Mouse (Mus musculus) adrenal gland, adult 2 months (tissue): ENCODE results near the gene Art5. TPM values are rescaled to one million over a fixed set of nuclear protein-coding genes. Genes with fewer than 3 reads are reported as not detected.
"Not testable (repeated sequence)": the region's sequence is repeated elsewhere in the genome, so short reads cannot be mapped to it uniquely, and the experiment has no call there.

Source experiments
- DNase-seq: peaks from one replicate; pipeline ENCODE4 v3.0.0; 2021
- polyA plus RNA-seq: library from polyadenylated mRNA; depleted of rRNA; stranded (reverse); fragments of >200 nt; gene quantifications from 2 replicates; pipeline ENCODE4 v1.2.3, GENCODE M21; 2012; rRNA removed
- total RNA-seq, 2 experiments: library from RNA; stranded (reverse); gene quantifications; 2 replicates each; pipeline ENCODE4 v1.2.3; 2021

Art5 gene
- total and polyA plus RNA-seq, 3 experiments = 0.35 TPM; not detected in 2

- no peak for DNase-seq
These were observed 27.5 kb downstream of the Art5 start for GRCm38 (mm10) chr7:102081784-102082183.

- DNase-seq = no peak
These were observed 29.0 kb downstream of the Art5 start for GRCm38 (mm10) chr7:102080311-102080710.

- peak; percentile 34 for DNase-seq
These were observed 30.8 kb downstream of the Art5 start for GRCm38 (mm10) chr7:102078517-102078916.

DNA sequence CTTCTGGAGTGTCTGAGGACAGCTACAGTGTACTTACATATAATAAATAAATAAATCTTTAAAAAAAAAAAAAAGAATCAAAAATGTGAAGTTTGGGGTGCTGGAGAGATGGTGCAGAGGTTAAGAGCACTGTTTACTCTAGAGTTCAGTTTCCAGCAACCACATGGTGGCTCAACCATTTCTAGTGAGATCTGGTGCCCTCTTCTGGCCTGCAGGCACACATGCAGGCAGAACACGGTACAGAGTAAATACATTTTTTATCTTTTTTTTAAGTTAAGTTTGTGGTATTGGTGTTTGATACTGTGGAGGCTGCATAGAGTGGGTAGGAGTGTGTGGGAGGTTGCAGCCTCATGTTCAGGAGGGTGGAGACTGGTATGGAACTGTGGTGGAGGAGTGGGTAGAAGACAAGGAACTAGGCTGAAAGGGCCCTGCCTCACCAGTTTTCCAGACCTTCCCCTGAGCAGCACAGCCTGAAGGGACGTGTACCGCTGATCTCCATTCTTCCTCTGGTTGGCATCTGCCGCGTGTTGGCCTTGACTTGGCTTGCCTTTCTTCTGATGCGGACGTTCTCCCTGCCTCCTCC is 32.5 kb downstream of the Art5 start:
- no peak for DNase-seq

GRCm38 (mm10) chr7:102066363-102066762 is 42.9 kb downstream of the Art5 start:
- no peak for DNase-seq

DNA sequence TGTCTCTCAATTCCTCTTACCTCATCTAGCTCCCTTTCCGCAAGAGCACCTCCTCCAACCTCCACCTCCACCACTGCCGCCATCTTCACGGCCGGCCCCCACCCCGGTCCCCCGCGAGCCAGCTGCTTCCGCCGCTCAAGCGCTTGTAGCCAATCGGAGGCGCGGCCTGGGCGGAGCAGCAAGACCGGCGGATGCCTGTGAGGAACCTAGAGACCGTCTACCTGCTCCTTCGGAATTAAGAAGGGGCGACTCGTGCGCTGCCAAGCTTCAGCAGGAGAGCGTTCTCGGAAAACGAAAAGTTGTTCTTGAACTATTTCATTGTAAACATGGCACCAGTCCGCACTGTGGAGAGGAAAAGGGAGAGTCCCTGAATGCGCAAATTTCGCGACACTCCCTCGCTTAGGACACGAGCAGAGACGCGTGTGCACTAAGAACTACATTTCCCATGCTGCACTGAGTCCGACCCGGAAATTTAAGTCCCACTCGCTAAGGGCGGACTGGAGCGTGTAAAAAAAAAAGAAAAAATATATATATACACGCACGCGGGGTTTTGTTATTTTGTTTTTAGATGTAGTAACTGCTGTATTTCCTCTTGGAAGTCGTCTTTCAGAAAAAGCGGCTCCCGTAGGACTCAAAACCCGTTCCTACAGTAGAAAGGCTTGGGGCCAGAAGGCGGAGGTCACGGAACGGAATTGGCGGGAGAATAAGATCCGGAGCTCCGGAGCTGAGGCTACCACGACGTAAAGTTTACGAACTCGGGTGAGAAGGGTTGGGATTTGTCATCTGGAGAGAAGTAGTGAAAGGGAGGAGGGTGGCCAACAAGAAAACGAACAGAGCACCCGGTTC is 44.0 kb downstream of the Art5 start, which contains the start of the genes Rnf121, Xndc1 and Xntrpc:
TSS of gene Rnf121 (minus strand) at position 424 of the 846 bp plus-strand sequence.
TSS of gene Xndc1 (plus strand) at position 466 of the 846 bp plus-strand sequence.
TSS of gene Xntrpc (plus strand) at position 668 of the 846 bp plus-strand sequence.
- peak; percentile 96 for DNase-seq

DNA sequence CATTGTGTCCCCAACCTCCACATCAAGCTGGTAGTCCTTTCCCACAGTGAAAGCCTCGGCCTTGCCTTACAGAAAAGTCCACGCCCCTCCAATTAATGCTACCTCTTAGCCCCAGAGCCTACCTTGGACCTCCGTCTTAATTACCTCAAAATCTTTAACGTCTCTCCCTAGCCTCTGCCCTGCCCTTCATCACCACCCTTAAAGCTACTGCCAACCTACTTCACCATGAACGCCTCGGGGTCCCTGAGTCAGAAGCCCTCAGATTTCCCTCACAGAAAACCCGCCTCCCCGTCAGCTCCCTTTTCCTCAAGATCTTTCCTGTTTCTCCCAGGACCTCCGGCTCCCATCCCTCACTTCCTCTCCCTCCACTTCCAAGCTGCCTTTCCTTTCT is 44.6 kb downstream of the Art5 start:
- no peak for DNase-seq

DNA sequence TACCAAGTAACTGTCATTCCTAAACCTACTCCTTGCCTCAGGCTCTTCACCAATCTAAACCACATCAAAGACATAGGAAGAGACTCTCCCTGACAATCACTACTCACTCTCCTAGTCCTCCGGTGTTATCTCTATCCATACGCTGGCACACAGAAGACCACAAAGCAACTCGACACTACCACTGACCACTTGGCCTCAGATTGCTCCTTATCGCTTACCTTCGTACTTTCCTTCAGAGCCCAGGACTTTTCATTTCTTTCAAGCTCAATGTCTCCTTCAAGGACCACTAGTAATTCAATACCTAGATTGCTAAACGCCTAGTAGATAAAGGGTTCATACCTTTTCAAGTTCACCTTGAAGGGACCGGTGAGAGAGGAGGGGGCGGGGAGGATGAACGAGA is 45.4 kb downstream of the Art5 start:
- no peak for DNase-seq

- DNase-seq = no peak
These were observed 47.1 kb downstream of the Art5 start for GRCm38 (mm10) chr7:102062203-102062602.

DNA sequence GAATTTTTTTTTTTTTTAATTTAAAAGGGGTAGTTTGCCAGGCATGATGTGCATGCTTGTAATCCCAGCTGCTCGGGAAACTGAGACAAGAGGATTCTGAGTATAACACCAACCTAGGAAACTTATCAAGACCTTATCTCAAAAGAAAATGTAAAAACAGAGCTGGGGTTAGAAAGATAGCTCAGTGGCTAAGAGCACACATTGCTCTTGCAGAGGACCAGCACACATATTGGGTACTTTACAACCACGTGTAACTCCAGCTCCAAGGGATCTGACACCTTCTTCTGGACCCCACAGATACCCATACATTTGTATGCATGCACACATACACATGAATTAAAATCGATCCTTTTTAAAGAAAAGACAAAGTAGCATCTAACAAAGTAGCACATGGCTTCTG is 47.9 kb downstream of the Art5 start:
- DNase-seq = no peak

GRCm38 (mm10) chr7:102048524-102048923 is 60.8 kb downstream of the Art5 start:
- DNase-seq = not testable (repeated sequence)

Other genes starting within 250 kb of the Art5 start
- gene Anapc15, start 245.8 kb downstream of the Art5 start, total RNA-seq = 10 to 100 TPM; 34.2 to 35.7 TPM
- 32.3 and 39.9 TPM in 2 replicates for gene Anapc15, start 245.8 kb downstream of the Art5 start, polyA plus RNA-seq
- 10 to 100 TPM in 1 of 2 experiments, under 1 TPM in 1; 0.86 to 22.0 TPM for gene Folr1, start 238.7 kb downstream of the Art5 start, total RNA-seq
- 1.3 and 2.6 TPM in 2 replicates for gene Folr1, start 238.7 kb downstream of the Art5 start, polyA plus RNA-seq
- gene Lamtor1, start 203.6 kb downstream of the Art5 start, total RNA-seq = 100 to 1,000 TPM; 106 to 131 TPM
- gene Lamtor1, start 203.6 kb downstream of the Art5 start, polyA plus RNA-seq = 298 TPM in 2 replicates
- not detected for gene Tomt, start 203.1 kb downstream of the Art5 start, total RNA-seq
- gene Tomt, start 203.1 kb downstream of the Art5 start, polyA plus RNA-seq = not detected in 2 replicates
- gene Lrrc51, start 175.6 kb downstream of the Art5 start, total RNA-seq = 10 to 100 TPM; 11.7 to 17.3 TPM
- 9.4 and 10.3 TPM in 2 replicates for gene Lrrc51, start 175.6 kb downstream of the Art5 start, polyA plus RNA-seq
- 100 to 1,000 TPM; 167 to 176 TPM for gene Numa1, start 175.4 kb downstream of the Art5 start, total RNA-seq
- 89.3 and 96.6 TPM in 2 replicates for gene Numa1, start 175.4 kb downstream of the Art5 start, polyA plus RNA-seq
- 10 to 100 TPM in 1 of 2 experiments, 1 to 10 TPM in 1; 6.1 to 22.2 TPM for gene Il18bp, start 90.8 kb downstream of the Art5 start, total RNA-seq
- gene Il18bp, start 90.8 kb downstream of the Art5 start, polyA plus RNA-seq = 15.5 and 18.2 TPM in 2 replicates
- gene Rnf121, start 44.0 kb downstream of the Art5 start, total RNA-seq = 10 to 100 TPM; 28.5 to 36.9 TPM
- 12.3 and 12.8 TPM in 2 replicates for gene Rnf121, start 44.0 kb downstream of the Art5 start, polyA plus RNA-seq
- 10 to 100 TPM; 11.8 to 12.0 TPM for gene Xndc1, start 44.0 kb downstream of the Art5 start, total RNA-seq
- 22.3 and 29.9 TPM in 2 replicates for gene Xndc1, start 44.0 kb downstream of the Art5 start, polyA plus RNA-seq
- under 1 TPM; 0.63 to 0.79 TPM for gene Xntrpc, start 43.8 kb downstream of the Art5 start, total RNA-seq
- gene Xntrpc, start 43.8 kb downstream of the Art5 start, polyA plus RNA-seq = 2.4 and 2.5 TPM in 2 replicates
- under 1 TPM in 1 of 2 experiments, not detected in 1; 0.35 TPM for gene Trpc2, start 26.4 kb downstream of the Art5 start, total RNA-seq
- not detected in 2 replicates for gene Trpc2, start 26.4 kb downstream of the Art5 start, polyA plus RNA-seq
- gene Art1, start 7.7 kb downstream of the Art5 start, total RNA-seq = not detected
- gene Art1, start 7.7 kb downstream of the Art5 start, polyA plus RNA-seq = 0.28 TPM in 1 of 2 replicates, not detected in the other
- not detected for gene Chrna10, start 7.3 kb upstream of the Art5 start, total RNA-seq
- gene Chrna10, start 7.3 kb upstream of the Art5 start, polyA plus RNA-seq = 0.22 and 0.38 TPM in 2 replicates
- 10 to 100 TPM; 47.8 to 84.4 TPM for gene Nup98, start 100.7 kb upstream of the Art5 start, total RNA-seq
- gene Nup98, start 100.7 kb upstream of the Art5 start, polyA plus RNA-seq = 10.1 and 13.5 TPM in 2 replicates
- gene Pgap2, start 100.7 kb upstream of the Art5 start, total RNA-seq = 10 to 100 TPM; 62.6 to 96.0 TPM
- 320 and 360 TPM in 2 replicates for gene Pgap2, start 100.7 kb upstream of the Art5 start, polyA plus RNA-seq
- 10 to 100 TPM; 48.0 to 62.7 TPM for gene Rhog, start 146.6 kb upstream of the Art5 start, total RNA-seq
- gene Rhog, start 146.6 kb upstream of the Art5 start, polyA plus RNA-seq = 60.0 and 69.0 TPM in 2 replicates
- 10 to 100 TPM; 68.2 to 74.8 TPM for gene Stim1, start 158.3 kb upstream of the Art5 start, total RNA-seq
- gene Stim1, start 158.3 kb upstream of the Art5 start, polyA plus RNA-seq = 68.4 and 77.7 TPM in 2 replicates